Mouse (Mus musculus) spleen, adult 2 months (tissue): Measurements from ENCODE around the gene Trim3.

Experiments
- CTCF ChIP-seq: fragments of 200-500 bp; IDR thresholded peaks from 2 replicates; pipeline ENCODE4 v1.5.1; 2011; ENCODE audit warnings: mild to moderate bottlenecking, inconsistent platforms; ENCODE audit not compliant: insufficient read depth, insufficient read length, insufficient replicate concordance; ENCODE audit errors: extremely low read depth
- POLR2A ChIP-seq: fragments of 200-500 bp; IDR thresholded peaks from 2 replicates; pipeline ENCODE4 v1.6.1; 2011; ENCODE audit warnings: low read depth, low read length, inconsistent platforms

GRCm38 (mm10) chr7:105557671-105558070, 75.7 kb downstream of the Trim3 start:
- TF ChIP-seq CTCF (no peak), POLR2A (no peak)
